34 mouse cellular contexts compared by ENCODE assay signal in genomic region chr2:169610882-169611281, GRCm38 (mm10). TPM values are rescaled to one million over a fixed set of nuclear protein-coding genes. Genes with fewer than 3 reads are reported as not detected.
A peak's percentile ranks its signal among the peaks of the same experiment; 100 is the strongest.
DNase-seq lines count a peak whose midpoint lies in the region; ATAC-seq lines count a peak whose summit lies in the region.
"Had no signal": no experiment of that assay in that cellular context is flagged by ENCODE, and none has a peak within 500 bp of the region (broad histone marks: within the 10 kb centered on the region; RNA-seq: fewer than 3 reads in every experiment).

No protein-coding gene starts in this region.

- no peak for DNase-seq in embryonic facial prominence, embryonic 11.5 days (ENCODE audit: low spot score)
- DNase-seq in embryonic facial prominence, embryonic 10.5 days (ENCODE audit: low spot score) = no peak
- no peak for DNase-seq in kidney, adult 11 months
- DNase-seq in neural tube, embryonic 10.5 days (ENCODE audit: extremely low spot score, low spot score) = no peak
- DNase-seq in mesoderm, embryonic 11.5 days (ENCODE audit: low read depth, low spot score) = peak; percentile 54
- no peak for DNase-seq in thymus, postnatal 10 days (ENCODE audit: low spot score in 2 of 2)
- DNase-seq: adrenal gland, postnatal 10 days; adrenal gland, postnatal 36 days; B cell, adult 2 months; cerebellum, adult 18-20 months; cerebellum, adult 9-10 months; cerebellum, postnatal 14 days; gastrocnemius, postnatal 10 days; gastrocnemius, postnatal 36 days; heart, adult 2 months; heart, postnatal 14 days; heart, postnatal 4 days had no signal

- no peak overlapping the region for H3K9ac ChIP-seq in embryonic facial prominence, embryonic 11.5 days (replicated peaks; ENCODE audit: low read length)
- H3K9ac ChIP-seq in kidney, embryonic 16.5 days (replicated peaks; ENCODE audit: low read length) = no peak overlapping the region
- H3K9ac ChIP-seq in neural tube, embryonic 14.5 days (replicated peaks; ENCODE audit: low read depth, low read length) = no peak overlapping the region
- H3K9ac ChIP-seq: embryonic facial prominence, embryonic 12.5 days; embryonic facial prominence, embryonic 15.5 days; forebrain, postnatal 0 days; heart, embryonic 13.5 days; hindbrain, embryonic 14.5 days had no signal

- no peaks in the 10 kb centered on the region for H3K4me1 ChIP-seq in embryonic facial prominence, embryonic 11.5 days (ENCODE audit: control insufficient read depth, insufficient read depth, low read length)
- peaks cover 43% of the 10 kb centered on the region for H3K4me1 ChIP-seq in embryonic facial prominence, embryonic 10.5 days
- H3K4me1 ChIP-seq in kidney, embryonic 16.5 days (ENCODE audit: insufficient read depth, low read length) = peaks cover 35% of the 10 kb centered on the region
- H3K4me1 ChIP-seq in neural tube, embryonic 14.5 days (ENCODE audit: control insufficient read depth, insufficient read depth, low read length) = peaks cover 7% of the 10 kb centered on the region; the same call in 1 of the 2 replicates

- WGBS in embryonic facial prominence, embryonic 11.5 days = 65% methylated on average over 8 of the region's 8 CpGs
- 83% methylated on average over 8 of the region's 8 CpGs for WGBS in embryonic facial prominence, embryonic 10.5 days
- 16% methylated on average over 8 of the region's 8 CpGs for WGBS in kidney, embryonic 16.5 days
- WGBS in neural tube, embryonic 14.5 days = 24% methylated on average over 8 of the region's 8 CpGs

- H3K9me3 ChIP-seq in embryonic facial prominence, embryonic 11.5 days (replicated peaks; ENCODE audit: control insufficient read depth, low read length) = no peaks in the 10 kb centered on the region
- H3K9me3 ChIP-seq in embryonic facial prominence, embryonic 10.5 days = no peaks in the 10 kb centered on the region
- no peaks in the 10 kb centered on the region for H3K9me3 ChIP-seq in kidney, embryonic 16.5 days (ENCODE audit: low read length)
- H3K9me3 ChIP-seq in neural tube, embryonic 14.5 days (ENCODE audit: control insufficient read depth, low read length) = no peaks in the 10 kb centered on the region
- H3K9me3 ChIP-seq: embryonic facial prominence, embryonic 12.5 days; embryonic facial prominence, embryonic 15.5 days; heart, embryonic 10.5 days; heart, embryonic 13.5 days had no signal

- H3K4me3 ChIP-seq in embryonic facial prominence, embryonic 11.5 days (ENCODE audit: low read depth, low read length) = no peak overlapping the region
- no peak overlapping the region for H3K4me3 ChIP-seq in embryonic facial prominence, embryonic 10.5 days
- no peak overlapping the region for H3K4me3 ChIP-seq in kidney, embryonic 16.5 days (ENCODE audit: low read length)
- no peak overlapping the region for H3K4me3 ChIP-seq in neural tube, embryonic 14.5 days (ENCODE audit: low read depth, low read length)
- H3K4me3 ChIP-seq: embryonic facial prominence, embryonic 12.5 days; embryonic facial prominence, embryonic 15.5 days; heart, adult 2 months; heart, embryonic 10.5 days; heart, embryonic 13.5 days had no signal

- no peaks in the 10 kb centered on the region for H3K27me3 ChIP-seq in embryonic facial prominence, embryonic 11.5 days (ENCODE audit: control insufficient read depth, insufficient read depth, low read length)
- no peaks in the 10 kb centered on the region for H3K27me3 ChIP-seq in embryonic facial prominence, embryonic 10.5 days (replicated peaks; ENCODE audit: low read depth, poor library complexity, severe bottlenecking)
- H3K27me3 ChIP-seq in kidney, embryonic 16.5 days (ENCODE audit: insufficient read depth, low read length) = no peaks in the 10 kb centered on the region
- H3K27me3 ChIP-seq in neural tube, embryonic 14.5 days (ENCODE audit: control insufficient read depth, insufficient read depth, low read length) = no peaks in the 10 kb centered on the region
- H3K27me3 ChIP-seq: CH12.LX; embryonic facial prominence, embryonic 12.5 days; embryonic facial prominence, embryonic 15.5 days; heart, embryonic 13.5 days; Patski had no signal

- H3K27ac ChIP-seq in embryonic facial prominence, embryonic 11.5 days (replicated peaks; ENCODE audit: low read depth, low read length) = 0 out of 2 replicates have a peak overlapping the region, but pooled peaks have one; percentile 28
- no peak overlapping the region; the same call in 1 of the 2 replicates for H3K27ac ChIP-seq in embryonic facial prominence, embryonic 10.5 days (replicated peaks)
- H3K27ac ChIP-seq in kidney, embryonic 16.5 days (ENCODE audit: low read length) = peak overlapping the region; percentile 7; the same call in 1 of the 2 replicates
- H3K27ac ChIP-seq in neural tube, embryonic 14.5 days (ENCODE audit: low read depth, low read length) = no peak overlapping the region
- H3K27ac ChIP-seq: embryonic facial prominence, embryonic 12.5 days; embryonic facial prominence, embryonic 15.5 days; heart, adult 2 months; heart, embryonic 10.5 days; heart, embryonic 13.5 days; hindbrain, embryonic 14.5 days; hindbrain, postnatal 0 days had no signal

- ATAC-seq in embryonic facial prominence, embryonic 11.5 days (replicated peaks; ENCODE audit: insufficient number of reproducible peaks, low FRiP score, low TSS enrichment, low read depth) = no peak
- ATAC-seq in kidney, embryonic 16.5 days (ENCODE audit: low FRiP score, low TSS enrichment) = peak; percentile 39; the same call in 1 of the 2 replicates
- 0 out of 2 replicates have a peak, but pooled peaks have one; percentile 31 for ATAC-seq in neural tube, embryonic 14.5 days (ENCODE audit: low read depth)
- ATAC-seq: forebrain, embryonic 14.5 days; forebrain, postnatal 0 days; hindbrain, postnatal 0 days; Patski had no signal

- H3K36me3 ChIP-seq in embryonic facial prominence, embryonic 11.5 days (replicated peaks; ENCODE audit: control insufficient read depth, insufficient read depth, low read depth, low read length) = no peaks in the 10 kb centered on the region
- H3K36me3 ChIP-seq in embryonic facial prominence, embryonic 10.5 days (replicated peaks) = no peaks in the 10 kb centered on the region
- no peaks in the 10 kb centered on the region for H3K36me3 ChIP-seq in kidney, embryonic 16.5 days (ENCODE audit: insufficient read depth, low read length)
- no peaks in the 10 kb centered on the region for H3K36me3 ChIP-seq in neural tube, embryonic 14.5 days (ENCODE audit: control insufficient read depth, insufficient read depth, low read length)
- H3K36me3 ChIP-seq: embryonic facial prominence, embryonic 12.5 days; embryonic facial prominence, embryonic 15.5 days; G1E; heart, embryonic 10.5 days; heart, embryonic 13.5 days had no signal

- H3K4me2 ChIP-seq in embryonic facial prominence, embryonic 11.5 days (ENCODE audit: low read depth, low read length) = no peak overlapping the region
- H3K4me2 ChIP-seq in kidney, embryonic 16.5 days (replicated peaks; ENCODE audit: low read depth, low read length) = peak overlapping the region; percentile 20; the same call in 1 of the 2 replicates
- no peak overlapping the region for H3K4me2 ChIP-seq in neural tube, embryonic 14.5 days (ENCODE audit: low read depth, low read length)
- H3K4me2 ChIP-seq: embryonic facial prominence, embryonic 15.5 days; hindbrain, embryonic 14.5 days had no signal

RNA-seq across cellular contexts. Expression of gene Tshz2, which starts 21.9 kb away (rescaled TPM):
- 2.1 and 2.3 TPM in 2 replicates for polyA plus RNA-seq in embryonic facial prominence, embryonic 11.5 days (2014; fragmentation: Nextera tagmentation; extraction: Ambion mirVana)
- 2.7 and 3.4 TPM in 2 replicates for polyA plus RNA-seq in embryonic facial prominence, embryonic 10.5 days (2016; fragmentation: Nextera tagmentation; extraction: Ambion mirVana)
- polyA plus RNA-seq in kidney, embryonic 16.5 days (2015; fragmentation: Nextera tagmentation; extraction: Ambion mirVana) = 11.5 and 15.2 TPM in 2 replicates
- polyA plus RNA-seq in neural tube, embryonic 14.5 days (2014; fragmentation: Nextera tagmentation; extraction: Ambion mirVana) = 54.5 and 58.5 TPM in 2 replicates
- polyA plus RNA-seq: G1E had no signal

RNA-seq across cellular contexts. Expression of gene Gm11011, which starts 23.3 kb away (rescaled TPM):
- not detected in 2 replicates for polyA plus RNA-seq in embryonic facial prominence, embryonic 11.5 days (2014; fragmentation: Nextera tagmentation; extraction: Ambion mirVana)
- not detected in 2 replicates for polyA plus RNA-seq in embryonic facial prominence, embryonic 10.5 days (2016; fragmentation: Nextera tagmentation; extraction: Ambion mirVana)
- not detected in 2 replicates for polyA plus RNA-seq in kidney, embryonic 16.5 days (2015; fragmentation: Nextera tagmentation; extraction: Ambion mirVana)
- polyA plus RNA-seq in neural tube, embryonic 14.5 days (2014; fragmentation: Nextera tagmentation; extraction: Ambion mirVana) = not detected in 2 replicates
- polyA plus RNA-seq: embryonic facial prominence, embryonic 12.5 days; embryonic facial prominence, embryonic 15.5 days; forebrain, embryonic 11.5 days; forebrain, embryonic 14.5 days; forebrain, postnatal 0 days; frontal cortex, adult 2 months; G1E; heart, adult 2 months; heart, embryonic 10.5 days; heart, embryonic 13.5 days; heart, embryonic 16.5 days; hindbrain, embryonic 11.5 days; hindbrain, embryonic 14.5 days; hindbrain, postnatal 0 days; Patski had no signal

Comparison
In these comparisons a context has a peak if more than half of its experiments do, and no peak if none do; other contexts are left out.
1. H3K27ac ChIP-seq: peak in embryonic facial prominence, embryonic 11.5 days (single experiment) and kidney, embryonic 16.5 days (single experiment); none in embryonic facial prominence, embryonic 10.5 days (single experiment) and neural tube, embryonic 14.5 days (single experiment).